Mouse (Mus musculus) heart, embryonic 10.5 days (tissue): ENCODE measurements at regions not wholly inside any gene's neighbourhood (a gene's known extent, or its start where the extent isn't known, plus 50 kb on each side); places are given as distances from the start of the nearest gene placed in this dataset.

Experiments used
- DNase-seq: peaks from one replicate; pipeline ENCODE4 v3.0.0-alpha.2; 2017; ENCODE audit warnings: low spot score
- H3K27ac ChIP-seq: fragments of 300-500 bp; sonication (generic); 2 replicates; pipeline ENCODE4 v1.5.1; 2016; ENCODE audit warnings: mild to moderate bottlenecking
- H3K27me3 ChIP-seq: fragments of 300-500 bp; sonication (generic); 2 replicates; pipeline ENCODE4 v1.6.1; 2016; ENCODE audit warnings: mild to moderate bottlenecking; ENCODE audit not compliant: poor library complexity, insufficient read depth, severe bottlenecking
- H3K36me3 ChIP-seq: fragments of 300-500 bp; sonication (generic); 2 replicates; pipeline ENCODE4 v1.6.1; 2016; ENCODE audit warnings: mild to moderate bottlenecking, moderate library complexity
- H3K4me1 ChIP-seq: fragments of 300-500 bp; sonication (generic); 2 replicates; pipeline ENCODE4 v1.6.1; 2016; ENCODE audit warnings: mild to moderate bottlenecking
- H3K4me3 ChIP-seq: fragments of 300-500 bp; sonication (generic); 2 replicates; pipeline ENCODE4 v1.5.1; 2016; ENCODE audit warnings: mild to moderate bottlenecking, moderate library complexity
- H3K9me3 ChIP-seq: fragments of 300-500 bp; sonication (generic); 2 replicates; pipeline ENCODE4 v1.6.1; 2016; ENCODE audit warnings: mild to moderate bottlenecking, moderate library complexity
- WGBS: fragments of 180-500 bp; shearing (Covaris S2); methylation state at CpG from one replicate; pipeline ENCODE4 v1.1.7; 2016; 5-methylcytosine and 5-hydroxymethylcytosine counted together

- no peak overlapping the region for H3K27ac ChIP-seq
- no peaks in the 10 kb centered on the region for H3K27me3 ChIP-seq
- H3K4me1 ChIP-seq: 0 out of 2 replicates have a peak, but pooled peaks cover 2% of the 10 kb centered on the region
- H3K36me3 ChIP-seq: no peaks in the 10 kb centered on the region
- no peak for DNase-seq
- no peak overlapping the region for H3K4me3 ChIP-seq
- 64% methylated on average over 2 of the region's 2 CpGs for WGBS
- H3K9me3 ChIP-seq: no peaks in the 10 kb centered on the region
Measured at GRCm38 (mm10) chr13:83045970-83046369, 457.9 kb upstream of the Mef2c start.

- Histone ChIP-seq H3K4me3 (no peak overlapping the region), H3K9me3 (no peaks in the 10 kb centered on the region), H3K27ac (no peak overlapping the region), H3K4me1 (0 out of 2 replicates have a peak, but pooled peaks cover 2% of the 10 kb centered on the region), H3K27me3 (no peaks in the 10 kb centered on the region), H3K36me3 (no peaks in the 10 kb centered on the region)
- DNase-seq: no peak
- 27% methylated on average over 4 of the region's 4 CpGs for WGBS
Measured at GRCm38 (mm10) chr13:83046571-83047123, 457.2 kb upstream of the Mef2c start.

- peaks cover 7% of the 10 kb centered on the region for H3K4me1 ChIP-seq
- H3K36me3 ChIP-seq: no peaks in the 10 kb centered on the region
- WGBS: 20% methylated on average over 2 of the region's 2 CpGs
- H3K27ac ChIP-seq: peak overlapping the region; percentile 3; the same call in 1 of the 2 replicates
- DNase-seq: no peak
- no peak overlapping the region for H3K4me3 ChIP-seq
- H3K27me3 ChIP-seq: no peaks in the 10 kb centered on the region
- H3K9me3 ChIP-seq: no peaks in the 10 kb centered on the region
Measured at GRCm38 (mm10) chr13:83055865-83056264, 448.0 kb upstream of the Mef2c start.

GRCm38 (mm10) chr13:83056415-83056814, 447.4 kb upstream of the Mef2c start:
- no peak for DNase-seq
- Histone ChIP-seq H3K4me1 (peaks cover 7% of the 10 kb centered on the region), H3K36me3 (no peaks in the 10 kb centered on the region), H3K9me3 (no peaks in the 10 kb centered on the region), H3K27ac (peak overlapping the region; percentile 3; the same call in 1 of the 2 replicates), H3K4me3 (no peak overlapping the region), H3K27me3 (no peaks in the 10 kb centered on the region)
- 81% methylated on average over 2 of the region's 2 CpGs for WGBS

GRCm38 (mm10) chr13:83064727-83065126, 439.1 kb upstream of the Mef2c start:
- no peaks in the 10 kb centered on the region for H3K27me3 ChIP-seq
- no peak for DNase-seq
- no peak overlapping the region for H3K4me3 ChIP-seq
- 74% methylated on average over 5 of the region's 5 CpGs for WGBS
- H3K36me3 ChIP-seq: no peaks in the 10 kb centered on the region
- no peaks in the 10 kb centered on the region for H3K9me3 ChIP-seq
- H3K27ac ChIP-seq: no peak overlapping the region
- peaks cover 4% of the 10 kb centered on the region; the same call in 1 of the 2 replicates for H3K4me1 ChIP-seq

GRCm38 (mm10) chr13:83065201-83065600, 438.6 kb upstream of the Mef2c start:
- Histone ChIP-seq H3K27me3 (no peaks in the 10 kb centered on the region), H3K9me3 (no peaks in the 10 kb centered on the region), H3K27ac (no peak overlapping the region), H3K4me3 (no peak overlapping the region), H3K4me1 (peaks cover 4% of the 10 kb centered on the region; the same call in 1 of the 2 replicates), H3K36me3 (no peaks in the 10 kb centered on the region)
- WGBS: 79% methylated on average over 3 of the region's 3 CpGs
- DNase-seq: no peak

GRCm38 (mm10) chr13:83066115-83066753, 437.6 kb upstream of the Mef2c start:
- peaks cover 4% of the 10 kb centered on the region; the same call in 1 of the 2 replicates for H3K4me1 ChIP-seq
- DNase-seq: no peak
- no peak overlapping the region for H3K4me3 ChIP-seq
- H3K36me3 ChIP-seq: no peaks in the 10 kb centered on the region
- H3K9me3 ChIP-seq: no peaks in the 10 kb centered on the region
- 74% methylated on average over 8 of the region's 8 CpGs for WGBS
- H3K27ac ChIP-seq: no peak overlapping the region
- no peaks in the 10 kb centered on the region for H3K27me3 ChIP-seq

- 73% methylated on average over 2 of the region's 2 CpGs for WGBS
- Histone ChIP-seq H3K4me3 (no peak overlapping the region), H3K27ac (no peak overlapping the region), H3K36me3 (no peaks in the 10 kb centered on the region), H3K27me3 (no peaks in the 10 kb centered on the region), H3K4me1 (peaks cover 4% of the 10 kb centered on the region; the same call in 1 of the 2 replicates), H3K9me3 (no peaks in the 10 kb centered on the region)
- DNase-seq: no peak
Measured at GRCm38 (mm10) chr13:83067496-83067895, 436.3 kb upstream of the Mef2c start.

GRCm38 (mm10) chr13:83068588-83068987, 435.2 kb upstream of the Mef2c start:
- H3K36me3 ChIP-seq: no peaks in the 10 kb centered on the region
- 31% methylated on average over 1 of the region's 1 CpGs for WGBS
- no peaks in the 10 kb centered on the region for H3K9me3 ChIP-seq
- H3K27ac ChIP-seq: no peak overlapping the region
- DNase-seq: no peak
- H3K27me3 ChIP-seq: no peaks in the 10 kb centered on the region
- H3K4me3 ChIP-seq: no peak overlapping the region
- H3K4me1 ChIP-seq: peaks cover 4% of the 10 kb centered on the region; the same call in 1 of the 2 replicates

- no peak overlapping the region for H3K27ac ChIP-seq
- H3K4me1 ChIP-seq: peaks cover 4% of the 10 kb centered on the region; the same call in 1 of the 2 replicates
- no peak for DNase-seq
Measured at GRCm38 (mm10) chr13:83069293-83069692, 434.5 kb upstream of the Mef2c start.

GRCm38 (mm10) chr13:83072073-83072472, 431.8 kb upstream of the Mef2c start:
- Histone ChIP-seq H3K9me3 (no peaks in the 10 kb centered on the region), H3K4me1 (peaks cover 4% of the 10 kb centered on the region; the same call in 1 of the 2 replicates), H3K36me3 (no peaks in the 10 kb centered on the region), H3K27ac (no peak overlapping the region), H3K27me3 (no peaks in the 10 kb centered on the region), H3K4me3 (no peak overlapping the region)
- WGBS: 43% methylated on average over 3 of the region's 3 CpGs
- no peak for DNase-seq

More at GRCm38 (mm10) chr13:83069293-83069692, 434.5 kb upstream of the Mef2c start:
- Histone ChIP-seq H3K27me3 (no peaks in the 10 kb centered on the region), H3K4me3 (no peak overlapping the region), H3K36me3 (no peaks in the 10 kb centered on the region), H3K9me3 (no peaks in the 10 kb centered on the region)

GRCm38 (mm10) chr13:83074219-83074965, 429.4 kb upstream of the Mef2c start:
- H3K4me3 ChIP-seq: no peak overlapping the region
- WGBS: 83% methylated on average over 6 of the region's 6 CpGs
- no peaks in the 10 kb centered on the region for H3K27me3 ChIP-seq
- H3K27ac ChIP-seq: no peak overlapping the region
- H3K9me3 ChIP-seq: no peaks in the 10 kb centered on the region
- H3K4me1 ChIP-seq: no peaks in the 10 kb centered on the region
- no peaks in the 10 kb centered on the region for H3K36me3 ChIP-seq
- DNase-seq: no peak

GRCm38 (mm10) chr13:83075320-83075877, 428.4 kb upstream of the Mef2c start:
- no peak overlapping the region for H3K4me3 ChIP-seq
- WGBS: 57% methylated on average over 7 of the region's 7 CpGs
- H3K4me1 ChIP-seq: no peaks in the 10 kb centered on the region
- H3K27ac ChIP-seq: no peak overlapping the region
- H3K9me3 ChIP-seq: no peaks in the 10 kb centered on the region
- H3K36me3 ChIP-seq: no peaks in the 10 kb centered on the region
- DNase-seq: no peak
- H3K27me3 ChIP-seq: no peaks in the 10 kb centered on the region
